Mouse (Mus musculus) heart, embryonic 15.5 days (tissue): ENCODE results near the gene Tmem121. TPM values are rescaled to one million over a fixed set of nuclear protein-coding genes. Genes with fewer than 3 reads are reported as not detected.

Experiments used
- ATAC-seq: fragments of 200-750 bp; cut with Nextera tagmentation; replicated peaks from 2 replicates; pipeline ENCODE4 v1.8.0; 2017; ENCODE audit warnings: low read depth, moderate TSS enrichment; ENCODE audit not compliant: insufficient number of reproducible peaks, insufficient read depth, low FRiP score
- H3K27ac ChIP-seq: fragments of 300-500 bp; sonication (generic); 2 replicates; pipeline ENCODE4 v1.5.1; 2015; ENCODE audit warnings: mild to moderate bottlenecking, inconsistent platforms
- H3K27me3 ChIP-seq: fragments of 300-500 bp; sonication (generic); 2 replicates; pipeline ENCODE4 v1.6.1; 2015; ENCODE audit warnings: inconsistent platforms
- H3K36me3 ChIP-seq: fragments of 300-500 bp; sonication (generic); 2 replicates; pipeline ENCODE4 v1.6.1; 2015; ENCODE audit warnings: mild to moderate bottlenecking, inconsistent platforms
- H3K4me1 ChIP-seq: fragments of 300-500 bp; sonication (generic); replicated peaks from 2 replicates; pipeline ENCODE4 v1.6.1; 2015; ENCODE audit warnings: inconsistent platforms
- H3K4me2 ChIP-seq: fragments of 300-500 bp; sonication (generic); 2 replicates; pipeline ENCODE4 v1.6.1; 2015; ENCODE audit warnings: inconsistent platforms, mild to moderate bottlenecking, moderate library complexity
- H3K4me3 ChIP-seq: fragments of 300-500 bp; sonication (generic); 2 replicates; pipeline ENCODE4 v1.5.1; 2015; ENCODE audit warnings: mild to moderate bottlenecking, inconsistent platforms
- H3K9ac ChIP-seq: fragments of 300-500 bp; sonication (generic); 2 replicates; pipeline ENCODE4 v1.6.1; 2015; ENCODE audit warnings: mild to moderate bottlenecking, inconsistent platforms
- H3K9me3 ChIP-seq: fragments of 300-500 bp; sonication (generic); replicated peaks from 2 replicates; pipeline ENCODE4 v1.6.1; 2016; ENCODE audit warnings: inconsistent platforms
- WGBS: fragments of 180-500 bp; shearing (Covaris S2); methylation state at CpG from one replicate; pipeline ENCODE4 v1.1.7; 2015; ENCODE audit warnings: mixed read lengths; 5-methylcytosine and 5-hydroxymethylcytosine counted together
- polyA plus RNA-seq: library from polyadenylated mRNA; unstranded; fragments of >200 nt; fragmentation: Nextera tagmentation; extraction: Ambion mirVana; gene quantifications from 2 replicates; pipeline ENCODE4 v1.2.1, GENCODE M21; 2015

Tmem121 gene
- polyA plus RNA-seq, 1 experiment from 2014 or later = 2.0 TPM

DNA sequence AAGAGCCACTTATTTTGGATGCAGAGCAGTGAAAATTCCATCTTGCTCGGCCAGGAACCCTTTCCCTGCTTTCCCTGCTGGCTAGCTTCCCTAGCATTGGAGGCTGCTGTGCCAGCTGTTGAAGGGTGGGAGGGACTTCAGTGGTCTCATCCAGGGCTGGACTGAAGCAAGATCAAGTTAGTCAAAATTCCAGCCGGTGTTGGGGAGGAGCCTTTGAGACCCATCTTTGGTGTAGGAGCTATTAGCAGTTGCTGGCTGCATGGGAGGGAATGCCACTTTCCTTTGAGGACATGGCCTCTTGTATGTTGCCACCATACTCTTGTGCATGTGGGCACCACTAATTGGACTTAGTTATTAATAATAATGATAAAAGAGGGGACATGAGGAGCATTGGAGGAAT is 27.5 kb downstream of the Tmem121 start:
- Histone ChIP-seq H3K27me3 (no peaks in the 10 kb centered on the region), H3K4me2 (no peak overlapping the region), H3K9me3 (no peaks in the 10 kb centered on the region), H3K4me1 (no peaks in the 10 kb centered on the region), H3K9ac (no peak overlapping the region), H3K36me3 (no peaks in the 10 kb centered on the region), H3K4me3 (no peak overlapping the region), H3K27ac (no peak overlapping the region)
- 71% methylated on average over 2 of the region's 2 CpGs for WGBS
- no peak for ATAC-seq

- no peaks in the 10 kb centered on the region for H3K36me3 ChIP-seq
- no peaks in the 10 kb centered on the region for H3K9me3 ChIP-seq
- 81% methylated on average over 25 of the region's 25 CpGs for WGBS
Measured at GRCm38 (mm10) chr12:113214072-113214808, 28.5 kb downstream of the Tmem121 start.

DNA sequence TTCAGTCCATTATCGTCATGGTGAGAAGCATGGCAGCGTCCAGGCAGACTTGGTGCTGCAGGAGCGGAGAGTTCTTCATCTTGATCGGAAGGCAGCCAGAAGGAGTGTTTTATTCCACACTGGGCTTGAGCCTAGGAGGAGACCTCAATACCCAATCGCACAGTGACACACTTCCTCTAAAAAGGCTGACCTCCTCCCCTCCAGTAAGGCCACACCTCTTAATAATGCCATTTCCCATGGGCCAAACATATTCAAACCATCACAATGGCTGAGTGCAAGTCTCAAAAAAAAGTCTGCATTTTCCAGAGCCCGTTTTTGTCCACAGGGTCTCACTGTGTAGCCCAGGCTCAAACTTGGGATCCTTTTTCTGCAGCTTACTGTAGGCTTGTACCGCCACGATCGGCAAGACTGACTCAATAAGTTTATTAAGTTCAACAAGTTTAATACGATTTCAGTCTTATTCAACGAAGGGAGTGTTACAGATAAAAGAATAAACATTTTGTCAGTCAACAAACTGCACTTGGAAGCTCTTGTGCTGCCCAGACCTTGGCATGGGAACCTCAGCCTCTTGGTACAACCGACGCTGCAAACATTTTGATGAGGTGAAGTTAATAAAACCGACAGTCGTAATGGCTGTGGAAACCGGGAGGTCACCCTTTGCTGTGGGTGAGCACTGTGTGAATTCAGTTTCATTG is 29.4 kb downstream of the Tmem121 start:
- no peaks in the 10 kb centered on the region for H3K36me3 ChIP-seq
- H3K4me1 ChIP-seq = no peaks in the 10 kb centered on the region
- no peak overlapping the region for H3K27ac ChIP-seq
- no peaks in the 10 kb centered on the region for H3K9me3 ChIP-seq
- H3K4me2 ChIP-seq = no peak overlapping the region
- H3K9ac ChIP-seq = no peak overlapping the region
- WGBS = 79% methylated on average over 16 of the region's 16 CpGs
- H3K4me3 ChIP-seq = no peak overlapping the region
- no peaks in the 10 kb centered on the region for H3K27me3 ChIP-seq
- ATAC-seq = no peak

More at GRCm38 (mm10) chr12:113214072-113214808, 28.5 kb downstream of the Tmem121 start:
- Histone ChIP-seq H3K4me2 (no peak overlapping the region), H3K27me3 (no peaks in the 10 kb centered on the region), H3K9ac (no peak overlapping the region), H3K4me1 (no peaks in the 10 kb centered on the region), H3K27ac (no peak overlapping the region), H3K4me3 (no peak overlapping the region)
- ATAC-seq = no peak

DNA sequence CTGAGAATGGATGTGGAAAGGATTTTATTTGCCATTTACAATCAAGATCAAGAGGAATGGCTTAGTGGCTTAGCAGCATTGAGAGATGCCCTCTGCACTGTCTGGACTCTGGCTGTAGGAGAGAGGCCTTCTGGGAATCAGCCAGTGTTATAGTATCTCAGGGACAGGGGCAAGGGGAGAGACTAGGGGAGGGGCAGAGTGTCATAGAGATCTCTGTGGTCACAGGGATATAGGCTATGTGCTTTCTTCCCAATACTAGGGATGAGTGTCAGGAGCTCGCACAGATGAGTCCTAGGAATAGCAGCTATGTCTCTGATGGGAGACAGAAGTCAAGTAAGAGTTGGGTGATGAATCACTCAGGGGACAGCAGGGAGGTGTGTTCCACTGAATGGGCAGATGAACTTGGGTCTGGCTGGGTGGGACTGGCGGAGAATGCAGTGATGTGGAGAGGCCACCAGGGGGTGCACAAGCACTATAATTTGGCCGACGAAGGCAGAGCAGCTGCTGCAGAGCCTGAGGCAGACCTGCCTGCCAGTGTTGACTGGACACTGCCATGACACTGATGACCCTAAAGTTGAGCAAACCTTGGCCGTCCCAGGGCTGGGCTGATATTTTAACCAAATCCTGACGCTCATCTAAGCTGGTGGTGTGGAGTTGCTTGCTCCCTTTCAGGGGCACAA is 30.1 kb downstream of the Tmem121 start:
- no peak overlapping the region for H3K4me3 ChIP-seq
- H3K4me2 ChIP-seq = no peak overlapping the region
- H3K4me1 ChIP-seq = no peaks in the 10 kb centered on the region
- 0 out of 2 replicates have a peak, but pooled peaks have one; percentile 33 for ATAC-seq
- WGBS = 12% methylated on average over 6 of the region's 6 CpGs
- no peaks in the 10 kb centered on the region for H3K27me3 ChIP-seq
- no peak overlapping the region for H3K27ac ChIP-seq
- no peak overlapping the region for H3K9ac ChIP-seq
- H3K9me3 ChIP-seq = no peaks in the 10 kb centered on the region
- H3K36me3 ChIP-seq = no peaks in the 10 kb centered on the region

DNA sequence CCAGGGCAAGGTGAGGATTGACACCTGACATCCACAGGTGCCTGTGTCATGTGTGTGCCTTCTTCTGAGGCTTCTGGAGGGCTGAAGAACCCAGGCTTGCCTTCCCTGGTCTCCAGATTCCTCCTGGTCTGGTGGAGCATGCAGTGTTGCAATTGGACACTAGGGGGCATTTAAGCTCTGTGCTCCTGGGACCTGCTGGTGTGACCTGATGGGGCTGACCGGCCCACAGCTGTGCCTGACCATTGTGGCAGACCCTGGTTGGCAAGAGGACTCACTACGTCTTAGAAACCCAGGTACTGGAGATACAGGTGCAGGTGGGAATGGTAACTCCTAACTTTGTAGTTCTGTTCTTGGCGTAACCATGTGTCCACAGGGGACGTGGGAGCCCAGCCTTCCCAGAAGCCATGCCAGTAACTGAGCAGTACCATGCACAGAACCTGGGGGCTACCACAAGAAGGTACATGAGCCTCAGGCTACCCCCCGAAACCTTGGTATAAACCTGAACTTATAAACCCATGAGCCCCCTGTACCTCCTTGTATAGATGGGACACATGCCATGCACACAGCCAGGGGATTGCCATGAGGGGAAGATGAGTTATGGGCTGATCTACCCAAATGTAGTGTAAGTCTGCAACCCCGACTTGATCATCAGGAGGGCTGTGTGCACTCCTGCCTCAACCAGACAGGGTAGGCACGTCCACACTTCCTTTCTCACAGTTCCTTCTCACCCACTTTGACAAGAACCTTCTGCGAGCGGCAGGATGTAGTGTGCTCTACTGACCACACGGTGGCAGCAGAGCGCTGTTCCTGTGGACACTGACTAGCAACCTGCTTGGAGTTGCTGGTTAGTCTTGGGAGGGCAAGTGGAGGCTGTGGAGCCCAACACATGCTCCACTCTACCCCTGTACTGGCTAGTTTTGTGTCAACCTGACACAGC is 31.8 kb downstream of the Tmem121 start:
- no peak overlapping the region for H3K4me2 ChIP-seq
- no peaks in the 10 kb centered on the region for H3K36me3 ChIP-seq
- ATAC-seq = 0 out of 2 replicates have a peak, but pooled peaks have one; percentile 12
- no peaks in the 10 kb centered on the region for H3K4me1 ChIP-seq
- no peaks in the 10 kb centered on the region for H3K9me3 ChIP-seq
- H3K27ac ChIP-seq = no peak overlapping the region
- H3K4me3 ChIP-seq = no peak overlapping the region
- H3K9ac ChIP-seq = no peak overlapping the region
- no peaks in the 10 kb centered on the region for H3K27me3 ChIP-seq
- WGBS = 27% methylated on average over 11 of the region's 11 CpGs

GRCm38 (mm10) chr12:113219867-113220266 is 34.1 kb downstream of the Tmem121 start:
- Histone ChIP-seq H3K4me2 (no peak overlapping the region), H3K27me3 (no peaks in the 10 kb centered on the region), H3K9me3 (no peaks in the 10 kb centered on the region), H3K36me3 (no peaks in the 10 kb centered on the region), H3K9ac (no peak overlapping the region), H3K4me3 (no peak overlapping the region), H3K4me1 (no peaks in the 10 kb centered on the region), H3K27ac (no peak overlapping the region)
- WGBS = 44% methylated on average over 4 of the region's 4 CpGs
- ATAC-seq = no peak

DNA sequence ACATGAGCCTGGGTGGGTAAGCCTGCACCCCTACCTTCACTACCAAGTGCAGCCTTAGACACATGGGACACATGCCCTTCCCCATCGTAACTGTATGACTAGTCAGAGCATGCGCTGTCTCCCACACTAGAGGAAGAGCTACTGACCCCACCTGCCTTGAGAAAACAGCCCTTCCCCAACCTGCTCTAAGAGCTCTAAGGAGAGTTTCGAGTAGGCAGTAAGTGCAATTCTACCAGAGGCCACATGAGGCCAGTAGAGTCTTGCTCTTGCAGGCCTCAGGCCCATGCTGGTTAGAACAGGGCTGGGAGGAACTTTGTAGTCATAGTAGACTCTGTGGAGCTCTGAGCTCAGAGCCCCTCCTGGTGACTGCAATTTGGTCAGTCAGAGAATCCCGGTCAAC is 34.7 kb downstream of the Tmem121 start:
- Histone ChIP-seq H3K9me3 (no peaks in the 10 kb centered on the region), H3K27me3 (no peaks in the 10 kb centered on the region), H3K27ac (no peak overlapping the region), H3K4me1 (no peaks in the 10 kb centered on the region), H3K36me3 (no peaks in the 10 kb centered on the region), H3K9ac (no peak overlapping the region), H3K4me3 (no peak overlapping the region), H3K4me2 (no peak overlapping the region)
- ATAC-seq = no peak
- WGBS = 21% methylated on average over 4 of the region's 4 CpGs

DNA sequence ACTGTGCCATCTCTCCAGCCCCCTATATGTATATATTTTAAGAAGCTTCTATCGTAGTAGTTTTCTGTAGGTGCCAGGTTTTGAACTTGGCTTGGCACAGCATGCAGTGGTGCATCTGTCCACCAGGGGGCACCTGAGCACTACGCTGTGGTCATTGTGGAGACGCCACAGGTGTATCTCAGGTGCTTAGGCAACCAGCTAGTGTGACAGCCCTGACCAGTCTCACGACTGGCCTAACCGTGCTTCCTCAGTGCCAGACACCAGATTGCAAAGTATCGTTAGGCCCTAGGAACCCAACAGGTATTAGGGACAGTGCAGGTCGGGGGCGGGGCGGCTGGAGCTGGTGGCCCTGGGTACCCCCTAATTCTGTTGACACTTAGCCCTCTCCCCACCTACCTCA is 35.6 kb downstream of the Tmem121 start:
- no peaks in the 10 kb centered on the region for H3K4me1 ChIP-seq
- 67% methylated on average over 9 of the region's 9 CpGs for WGBS
- no peak overlapping the region for H3K9ac ChIP-seq
- no peak overlapping the region for H3K4me3 ChIP-seq
- H3K9me3 ChIP-seq = no peaks in the 10 kb centered on the region
- no peak overlapping the region for H3K27ac ChIP-seq
- no peak for ATAC-seq
- no peaks in the 10 kb centered on the region for H3K36me3 ChIP-seq
- H3K4me2 ChIP-seq = no peak overlapping the region
- no peaks in the 10 kb centered on the region for H3K27me3 ChIP-seq

- no peak overlapping the region for H3K4me3 ChIP-seq
- no peaks in the 10 kb centered on the region for H3K36me3 ChIP-seq
- H3K27ac ChIP-seq = no peak overlapping the region
- H3K4me1 ChIP-seq = no peaks in the 10 kb centered on the region
- H3K9me3 ChIP-seq = no peaks in the 10 kb centered on the region
- 11% methylated on average over 8 of the region's 8 CpGs for WGBS
- H3K9ac ChIP-seq = no peak overlapping the region
- no peaks in the 10 kb centered on the region for H3K27me3 ChIP-seq
- H3K4me2 ChIP-seq = peak overlapping the region; percentile 19; the same call in 1 of the 2 replicates
- ATAC-seq = no peak
Measured at GRCm38 (mm10) chr12:113222121-113222636, 36.4 kb downstream of the Tmem121 start.

DNA sequence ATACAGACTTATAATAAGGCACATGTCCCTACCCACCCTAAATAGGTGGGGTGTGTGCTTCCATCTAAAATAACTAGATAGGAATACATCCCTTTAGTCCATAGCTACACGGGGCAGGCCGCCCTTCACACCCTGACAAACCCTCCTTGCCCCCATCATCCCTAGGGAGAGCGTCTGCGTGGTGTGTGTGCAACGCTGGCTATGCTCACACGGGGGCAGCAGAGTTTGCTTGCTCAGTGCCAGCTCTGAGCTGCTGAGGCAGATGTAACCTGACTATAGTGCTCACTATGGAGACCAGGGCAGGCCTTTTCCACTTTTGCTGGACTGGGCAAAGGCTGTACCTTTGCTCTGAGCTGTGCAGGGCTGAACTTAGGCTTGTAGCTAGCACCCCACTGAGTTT is 37.0 kb downstream of the Tmem121 start:
- Histone ChIP-seq H3K27ac (no peak overlapping the region), H3K4me2 (no peak overlapping the region), H3K27me3 (no peaks in the 10 kb centered on the region), H3K4me1 (no peaks in the 10 kb centered on the region), H3K36me3 (no peaks in the 10 kb centered on the region), H3K9me3 (no peaks in the 10 kb centered on the region), H3K4me3 (no peak overlapping the region), H3K9ac (no peak overlapping the region)
- 22% methylated on average over 6 of the region's 6 CpGs for whole genome bisulfite sequencing
- ATAC-seq = 0 out of 2 replicates have a peak, but pooled peaks have one; percentile 23
